Mouse (Mus musculus): ENCODE measurements around the gene Krt82. TPM values are rescaled to one million over a fixed set of nuclear protein-coding genes. Genes with fewer than 3 reads are reported as not detected.
"Not testable (repeated sequence)": the region's sequence is repeated elsewhere in the genome, so short reads cannot be mapped to it uniquely, and the experiment has no call there.

The Krt82 gene
- polyA plus RNA-seq, 1 experiment = not detected

DNA sequence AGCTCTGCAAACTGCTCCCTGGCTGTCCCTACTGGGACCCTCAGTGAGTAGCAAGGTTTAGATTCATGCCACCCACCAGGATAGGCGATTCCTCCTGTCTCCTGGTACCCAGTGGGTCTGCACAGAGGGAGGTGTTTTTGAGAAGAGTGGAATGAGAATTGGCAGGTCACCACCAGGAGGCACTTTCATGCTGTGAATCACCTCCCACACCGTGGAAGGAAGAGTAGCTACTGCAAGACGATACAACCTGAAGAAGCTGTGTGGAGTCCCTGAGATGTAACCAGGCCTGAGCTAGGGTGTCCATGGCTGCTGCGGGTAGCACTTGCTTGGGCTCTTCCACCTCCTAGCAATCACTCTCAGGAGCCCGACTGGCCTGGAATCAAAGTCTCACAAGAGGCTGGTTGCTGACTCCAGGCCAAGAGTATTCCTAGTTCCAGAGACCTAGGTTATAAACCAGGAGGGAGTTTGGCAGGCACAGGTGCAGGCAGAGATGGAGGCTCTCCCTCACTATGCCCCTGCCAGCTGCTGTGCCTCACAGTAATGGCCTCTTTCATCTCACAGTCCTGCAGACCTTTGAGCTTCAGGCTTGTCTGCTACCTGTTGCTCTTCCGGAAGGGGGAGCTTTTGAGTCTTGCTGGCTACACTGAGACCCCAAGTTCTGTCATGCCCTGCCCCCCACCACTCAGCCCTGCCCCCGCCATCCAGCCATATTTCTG lies 12.4 kb downstream of the Krt82 start:
- WGBS = 35% methylated on average over 7 of the region's 7 CpGs
- TF ChIP-seq CTCF (IDR thresholded peaks at IDR 0.05; ENCODE audit: borderline replicate concordance, insufficient read depth, low read depth, low read length) (no peak), POLR2A (IDR thresholded peaks at IDR 0.05; ENCODE audit: borderline replicate concordance, insufficient read depth, low read length) (no peak)
- H3K4me1 ChIP-seq (ENCODE audit: control insufficient read depth, insufficient read depth, low read length) = no peaks in the 10 kb centered on the region
- no peak overlapping the region for H3K4me3 ChIP-seq (replicated peaks; ENCODE audit: insufficient read depth, low read depth, low read length)
- no peaks in the 10 kb centered on the region for H3K27me3 ChIP-seq (ENCODE audit: control insufficient read depth, insufficient read depth, low read length)
- no peak overlapping the region for H3K27ac ChIP-seq (ENCODE audit: insufficient read depth, low read length)
- no peak for DNase-seq

GRCm38 (mm10) chr15:101536054-101536850 lies 14.2 kb downstream of the Krt82 start:
- Histone ChIP-seq H3K27ac (ENCODE audit: insufficient read depth, low read length) (no peak overlapping the region), H3K4me1 (ENCODE audit: control insufficient read depth, insufficient read depth, low read length) (no peaks in the 10 kb centered on the region), H3K4me3 (replicated peaks; ENCODE audit: insufficient read depth, low read depth, low read length) (no peak overlapping the region), H3K27me3 (ENCODE audit: control insufficient read depth, insufficient read depth, low read length) (no peaks in the 10 kb centered on the region)
- TF ChIP-seq CTCF (IDR thresholded peaks at IDR 0.05; ENCODE audit: borderline replicate concordance, insufficient read depth, low read depth, low read length) = no peak
- no peak for TF ChIP-seq POLR2A (IDR thresholded peaks at IDR 0.05; ENCODE audit: borderline replicate concordance, insufficient read depth, low read length)
- 54% methylated on average over 9 of the region's 9 CpGs for WGBS
- no peak for DNase-seq

GRCm38 (mm10) chr15:101532720-101533119 lies 17.7 kb downstream of the Krt82 start, which contains the start of gene Krt84:
TSS of gene Krt84 (minus strand) at chr15:101532820.
- TF ChIP-seq CTCF (IDR thresholded peaks at IDR 0.05; ENCODE audit: borderline replicate concordance, insufficient read depth, low read depth, low read length) (no peak), POLR2A (IDR thresholded peaks at IDR 0.05; ENCODE audit: borderline replicate concordance, insufficient read depth, low read length) (no peak)
- H3K27me3 ChIP-seq (ENCODE audit: control insufficient read depth, insufficient read depth, low read length) = no peaks in the 10 kb centered on the region
- WGBS = 83% methylated on average over 7 of the region's 7 CpGs
- H3K27ac ChIP-seq (ENCODE audit: insufficient read depth, low read length) = no peak within 1 kb of the TSS
- no peak within 1 kb of the TSS for H3K4me3 ChIP-seq (replicated peaks; ENCODE audit: insufficient read depth, low read depth, low read length)
- no peaks in the 10 kb centered on the region for H3K4me1 ChIP-seq (ENCODE audit: control insufficient read depth, insufficient read depth, low read length)
- DNase-seq = no peak

- DNase-seq = no peak
- H3K27me3 ChIP-seq (ENCODE audit: control insufficient read depth, insufficient read depth, low read length) = no peaks in the 10 kb centered on the region
- H3K27ac ChIP-seq (ENCODE audit: insufficient read depth, low read length) = no peak overlapping the region
- 83% methylated on average over 4 of the region's 4 CpGs for WGBS
- no peak overlapping the region for H3K4me3 ChIP-seq (replicated peaks; ENCODE audit: insufficient read depth, low read depth, low read length)
- TF ChIP-seq POLR2A (IDR thresholded peaks at IDR 0.05; ENCODE audit: borderline replicate concordance, insufficient read depth, low read length) (no peak), CTCF (IDR thresholded peaks at IDR 0.05; ENCODE audit: borderline replicate concordance, insufficient read depth, low read depth, low read length) (no peak)
- H3K4me1 ChIP-seq (ENCODE audit: control insufficient read depth, insufficient read depth, low read length) = no peaks in the 10 kb centered on the region
Observed at GRCm38 (mm10) chr15:101522556-101523232, 27.8 kb downstream of the Krt82 start.

- 10% methylated on average over 2 of the region's 2 CpGs for WGBS
- DNase-seq = peak; percentile 59 to 71
- Histone ChIP-seq H3K4me3 (replicated peaks; ENCODE audit: insufficient read depth, low read depth, low read length) (no peak overlapping the region), H3K4me1 (ENCODE audit: control insufficient read depth, insufficient read depth, low read length) (no peaks in the 10 kb centered on the region), H3K27me3 (ENCODE audit: control insufficient read depth, insufficient read depth, low read length) (no peaks in the 10 kb centered on the region), H3K27ac (ENCODE audit: insufficient read depth, low read length) (no peak overlapping the region)
- no peak for TF ChIP-seq POLR2A (IDR thresholded peaks at IDR 0.05; ENCODE audit: borderline replicate concordance, insufficient read depth, low read length)
- TF ChIP-seq CTCF (IDR thresholded peaks at IDR 0.05; ENCODE audit: borderline replicate concordance, insufficient read depth, low read depth, low read length) = peak; percentile 88
Observed at GRCm38 (mm10) chr15:101519792-101520191, 30.7 kb downstream of the Krt82 start.

DNA sequence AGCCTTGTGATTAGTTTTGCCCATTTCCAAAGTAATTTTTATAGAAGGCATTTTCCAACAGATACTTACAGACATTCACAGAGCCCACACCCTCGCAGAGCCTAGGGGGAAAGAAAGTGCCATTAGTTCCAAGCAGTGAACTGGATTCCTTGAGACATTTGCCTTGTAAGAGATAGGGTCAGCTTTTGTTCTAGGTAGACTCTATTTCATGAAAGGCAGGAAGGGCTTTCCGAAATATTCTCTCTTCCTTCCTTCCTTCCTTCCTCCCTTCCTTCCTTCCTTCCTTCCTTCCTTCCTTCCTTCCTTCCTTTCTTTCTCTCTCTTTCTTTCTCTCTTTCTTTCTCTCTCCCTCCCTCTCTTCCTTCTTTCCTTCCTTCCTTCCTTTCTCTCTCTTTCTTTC lies 33.3 kb downstream of the Krt82 start, which contains the start of gene Gm49425:
TSS of gene Gm49425 (minus strand) at position 101 of the 400 bp plus-strand sequence.
- H3K4me3 ChIP-seq (replicated peaks; ENCODE audit: insufficient read depth, low read depth, low read length); H3K27ac ChIP-seq (ENCODE audit: insufficient read depth, low read length); H3K27me3 ChIP-seq (ENCODE audit: control insufficient read depth, insufficient read depth, low read length); H3K4me1 ChIP-seq (ENCODE audit: control insufficient read depth, insufficient read depth, low read length); DNase-seq: not testable (repeated sequence)
- 84% methylated on average over 2 of the region's 2 CpGs for WGBS

GRCm38 (mm10) chr15:101508247-101508646 lies 42.2 kb downstream of the Krt82 start:
- H3K27ac ChIP-seq (ENCODE audit: insufficient read depth, low read length) = no peak overlapping the region
- TF ChIP-seq POLR2A (IDR thresholded peaks at IDR 0.05; ENCODE audit: borderline replicate concordance, insufficient read depth, low read length) (no peak), CTCF (IDR thresholded peaks at IDR 0.05; ENCODE audit: borderline replicate concordance, insufficient read depth, low read depth, low read length) (no peak)
- no peaks in the 10 kb centered on the region for H3K27me3 ChIP-seq (ENCODE audit: control insufficient read depth, insufficient read depth, low read length)
- H3K4me1 ChIP-seq (ENCODE audit: control insufficient read depth, insufficient read depth, low read length) = no peaks in the 10 kb centered on the region
- H3K4me3 ChIP-seq (replicated peaks; ENCODE audit: insufficient read depth, low read depth, low read length) = no peak overlapping the region
- no peak for DNase-seq
- WGBS = 79% methylated on average over 9 of the region's 9 CpGs

All from cerebellum, adult 2 months (tissue).